Mouse (Mus musculus) intestine, postnatal 0 days (tissue): ENCODE measurements around the gene Gm49450. TPM values are rescaled to one million over a fixed set of nuclear protein-coding genes. Genes with fewer than 3 reads are reported as not detected.

Source experiments
- ATAC-seq: fragments of 200-750 bp; cut with Nextera tagmentation; 2 replicates; pipeline ENCODE4 v1.8.0; 2017; ENCODE audit warnings: mild to moderate bottlenecking, moderate TSS enrichment, moderate library complexity
- H3K27ac ChIP-seq: fragments of 300-500 bp; sonication (generic); 2 replicates; pipeline ENCODE4 v1.5.1; 2014; ENCODE audit warnings: mild to moderate bottlenecking, low read depth, low read length, moderate library complexity
- H3K27me3 ChIP-seq: fragments of 300-500 bp; sonication (generic); replicated peaks from 2 replicates; pipeline ENCODE4 v1.6.1; 2014; ENCODE audit warnings: low read length, mixed read lengths; ENCODE audit not compliant: control insufficient read depth, insufficient read depth
- H3K36me3 ChIP-seq: fragments of 300-500 bp; sonication (generic); 2 replicates; pipeline ENCODE4 v1.6.1; 2014; ENCODE audit warnings: mild to moderate bottlenecking, moderate library complexity; ENCODE audit not compliant: control insufficient read depth, insufficient read depth
- H3K4me1 ChIP-seq: fragments of 300-500 bp; sonication (generic); replicated peaks from 2 replicates; pipeline ENCODE4 v1.6.1; 2014; ENCODE audit warnings: antibody characterized with exemption, low read length, mixed read lengths; ENCODE audit not compliant: control insufficient read depth, insufficient read depth
- H3K4me2 ChIP-seq: fragments of 300-500 bp; sonication (generic); replicated peaks from 2 replicates; pipeline ENCODE4 v1.6.1; 2014; ENCODE audit warnings: low read depth, mild to moderate bottlenecking, moderate library complexity
- H3K4me3 ChIP-seq: fragments of 300-500 bp; sonication (generic); 2 replicates; pipeline ENCODE4 v1.5.1; 2014; ENCODE audit warnings: low read depth, low read length
- H3K9ac ChIP-seq: fragments of 300-500 bp; sonication (generic); 2 replicates; pipeline ENCODE4 v1.6.1; 2014; ENCODE audit warnings: mild to moderate bottlenecking, low read depth, low read length
- H3K9me3 ChIP-seq: fragments of 300-500 bp; sonication (generic); 2 replicates; pipeline ENCODE4 v1.6.1; 2016; ENCODE audit warnings: mixed run types; ENCODE audit not compliant: control insufficient read depth
- CTCF ChIP-seq: sonication (generic); IDR thresholded peaks from 2 replicates; pipeline ENCODE4 v1.5.1; 2016; ENCODE audit warnings: low read depth, mild to moderate bottlenecking, control low read depth, antibody characterized with exemption, moderate library complexity
- WGBS: fragments of 180-500 bp; shearing (Covaris S2); extraction: QIAGEN DNeasy Blood & Tissue Kit; methylation state at CpG from one replicate; pipeline ENCODE4 v1.1.7; 2014; 5-methylcytosine and 5-hydroxymethylcytosine counted together
- polyA plus RNA-seq: library from polyadenylated mRNA; unstranded; fragments of >200 nt; fragmentation: Nextera tagmentation; extraction: Ambion mirVana; gene quantifications from 2 replicates; pipeline ENCODE4 v1.2.1, GENCODE M21; 2015

Gene Gm49450
- polyA plus RNA-seq, 1 experiment from 2014 or later = not detected

DNA sequence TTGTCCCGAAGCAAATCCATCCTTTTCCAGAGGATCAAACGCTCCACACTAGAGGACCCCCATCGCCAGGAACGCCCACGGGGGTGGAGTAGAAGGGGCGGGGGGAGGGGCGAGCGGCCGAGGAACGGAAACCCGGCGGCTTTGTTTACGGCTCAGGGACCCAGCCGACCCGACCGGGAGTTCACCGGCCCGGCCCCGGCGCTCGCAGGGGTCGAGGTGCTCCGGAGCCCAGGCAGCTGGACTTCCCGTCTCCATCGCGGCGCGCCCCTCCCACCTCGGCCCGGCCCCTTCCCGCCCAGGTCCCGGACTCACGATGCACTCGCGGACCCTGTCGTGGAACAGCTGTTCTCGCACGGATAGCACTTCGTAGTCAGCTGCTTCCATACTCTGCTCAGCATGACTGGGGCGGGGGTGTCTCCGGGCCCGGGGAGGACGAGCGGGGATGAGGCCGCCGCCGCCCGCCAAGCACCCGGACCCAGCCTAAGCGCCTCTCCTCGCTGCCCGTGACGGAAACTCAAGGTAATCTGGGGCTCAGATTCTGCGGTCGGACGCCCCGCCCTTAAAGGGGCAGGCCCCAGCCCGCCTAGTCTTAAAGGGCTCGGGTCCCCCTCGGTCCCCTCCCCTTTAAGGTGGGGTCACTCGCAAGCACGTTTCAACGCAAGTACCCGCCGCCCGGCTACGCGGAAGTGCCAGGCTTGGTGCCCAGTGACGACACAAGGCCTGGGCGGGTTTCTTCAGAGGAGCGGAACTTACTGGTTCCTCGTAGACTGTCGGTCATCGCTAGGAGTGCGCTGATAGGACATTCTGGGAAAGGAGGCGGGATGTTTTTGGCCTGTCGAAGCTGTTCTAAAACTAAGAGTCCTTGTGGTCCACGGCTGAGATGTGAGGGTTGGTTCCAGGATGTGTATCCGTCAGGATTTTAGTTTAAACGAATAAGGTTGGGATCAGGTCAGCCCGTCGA is 35.5 kb downstream of the Gm49450 start, which contains the start of gene Lmbr1l:
Gene Lmbr1l (minus strand): TSS at position 694 of the 961 bp plus-strand sequence.
- ATAC-seq = peak; percentile 98
- H3K4me1 ChIP-seq = 0 out of 2 replicates have a peak, but pooled peaks cover 2% of the 10 kb centered on the region
- TF ChIP-seq CTCF = no peak
- peak within 1 kb of the TSS; percentile 89 for H3K4me3 ChIP-seq
- H3K27ac ChIP-seq = peak within 1 kb of the TSS; percentile 93
- peaks cover 11% of the 10 kb centered on the region for H3K36me3 ChIP-seq
- H3K27me3 ChIP-seq = no peaks in the 10 kb centered on the region
- peak within 1 kb of the TSS; percentile 82 for H3K4me2 ChIP-seq
- under 1% methylated on average over 82 of the region's 82 CpGs for WGBS
- peak within 1 kb of the TSS; percentile 87 for H3K9ac ChIP-seq
- H3K9me3 ChIP-seq = no peaks in the 10 kb centered on the region

- 0% methylated on average over 14 of the region's 14 CpGs for WGBS
- Histone ChIP-seq H3K27me3 (no peaks in the 10 kb centered on the region), H3K4me2 (peak overlapping the region; percentile 82), H3K4me3 (peak overlapping the region; percentile 89), H3K36me3 (peaks cover 18% of the 10 kb centered on the region), H3K27ac (peak overlapping the region; percentile 93), H3K9ac (peak overlapping the region; percentile 87), H3K9me3 (no peaks in the 10 kb centered on the region), H3K4me1 (0 out of 2 replicates have a peak, but pooled peaks cover 2% of the 10 kb centered on the region)
- TF ChIP-seq CTCF = no peak
- ATAC-seq = no peak
These were observed 36.3 kb downstream of the Gm49450 start for GRCm38 (mm10) chr15:98917091-98917490.

DNA sequence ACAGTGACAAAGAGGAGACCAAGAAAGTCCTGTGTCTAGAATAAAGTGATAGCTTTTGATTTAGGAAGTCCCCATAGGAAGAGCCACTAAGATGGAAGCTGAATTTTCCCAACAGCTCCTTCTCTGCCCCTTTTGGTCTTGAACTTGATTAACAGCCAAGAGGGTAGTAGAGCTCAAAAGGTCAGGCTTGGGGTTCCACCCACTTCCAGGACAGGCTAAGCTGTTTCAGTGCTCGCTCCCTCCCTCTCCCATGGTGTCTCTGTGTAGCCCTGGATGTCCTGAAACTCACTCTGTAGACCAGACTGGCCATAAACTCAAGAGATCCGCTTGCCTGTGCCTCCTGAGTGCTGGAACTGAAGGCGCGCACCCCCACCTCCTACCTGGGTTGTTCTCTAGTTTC is 37.3 kb downstream of the Gm49450 start:
- H3K27me3 ChIP-seq = no peaks in the 10 kb centered on the region
- TF ChIP-seq CTCF = no peak
- ATAC-seq = no peak
- H3K4me2 ChIP-seq = peak overlapping the region; percentile 82
- H3K4me3 ChIP-seq = no peak overlapping the region
- 83% methylated on average over 4 of the region's 4 CpGs for WGBS
- no peak overlapping the region for H3K9ac ChIP-seq
- H3K9me3 ChIP-seq = no peaks in the 10 kb centered on the region
- H3K27ac ChIP-seq = no peak overlapping the region
- peaks cover 29% of the 10 kb centered on the region for H3K36me3 ChIP-seq
- 0 out of 2 replicates have a peak, but pooled peaks cover 2% of the 10 kb centered on the region for H3K4me1 ChIP-seq

DNA sequence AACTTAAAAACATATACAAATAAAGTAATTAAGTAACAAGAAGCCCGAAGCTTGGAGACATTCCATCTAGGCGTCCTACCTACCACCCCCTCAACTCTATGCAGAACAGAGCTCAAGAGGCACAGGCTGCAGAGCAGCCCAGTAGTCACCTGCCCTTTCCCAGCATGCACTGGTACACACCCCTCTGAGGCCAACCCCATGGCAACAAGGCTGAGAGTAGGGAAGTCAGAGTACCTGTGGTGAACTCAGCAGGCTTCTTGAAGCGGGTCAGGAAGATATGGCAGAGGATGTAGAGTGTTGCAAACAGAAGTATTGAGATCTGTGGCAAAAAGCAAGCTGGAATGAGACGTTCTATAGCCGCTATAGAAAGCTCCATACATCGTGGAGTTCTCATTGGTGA is 38.4 kb downstream of the Gm49450 start:
- 0 out of 2 replicates have a peak, but pooled peaks cover 2% of the 10 kb centered on the region for H3K4me1 ChIP-seq
- no peak overlapping the region for H3K4me3 ChIP-seq
- 88% methylated on average over 6 of the region's 6 CpGs for WGBS
- peaks cover 40% of the 10 kb centered on the region for H3K36me3 ChIP-seq
- no peak overlapping the region for H3K27ac ChIP-seq
- H3K9ac ChIP-seq = no peak overlapping the region
- H3K4me2 ChIP-seq = no peak overlapping the region
- H3K27me3 ChIP-seq = no peaks in the 10 kb centered on the region
- no peak for ATAC-seq
- TF ChIP-seq CTCF = no peak
- H3K9me3 ChIP-seq = no peaks in the 10 kb centered on the region

DNA sequence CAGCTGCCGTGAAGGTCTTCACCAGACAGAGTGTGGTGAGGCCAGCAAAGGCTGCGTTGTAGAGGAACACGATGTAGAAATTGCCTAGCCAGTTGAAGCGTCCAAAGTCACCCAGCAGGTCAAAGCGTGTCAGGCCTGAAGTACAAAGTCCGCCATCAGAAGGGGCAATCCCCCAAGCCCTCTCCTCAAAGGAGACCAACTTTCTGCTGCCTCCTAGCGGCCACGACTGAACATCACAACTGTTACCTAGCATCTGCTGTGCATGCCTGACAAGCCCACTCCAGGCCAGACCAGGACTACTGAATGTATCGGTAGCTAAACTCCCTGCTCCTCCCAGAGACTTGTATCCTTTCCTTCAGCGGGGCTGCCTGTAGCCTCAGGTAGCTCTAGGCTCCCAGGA is 48.7 kb downstream of the Gm49450 start:
- ATAC-seq = no peak
- WGBS = 32% methylated on average over 10 of the region's 10 CpGs
- H3K4me3 ChIP-seq = no peak overlapping the region
- no peaks in the 10 kb centered on the region for H3K9me3 ChIP-seq
- TF ChIP-seq CTCF = peak; percentile 78
- no peak overlapping the region for H3K4me2 ChIP-seq
- H3K9ac ChIP-seq = no peak overlapping the region
- peaks cover 8% of the 10 kb centered on the region; the same call in 1 of the 2 replicates for H3K27me3 ChIP-seq
- peaks cover 50% of the 10 kb centered on the region for H3K36me3 ChIP-seq
- no peak overlapping the region for H3K27ac ChIP-seq
- H3K4me1 ChIP-seq = no peaks in the 10 kb centered on the region

DNA sequence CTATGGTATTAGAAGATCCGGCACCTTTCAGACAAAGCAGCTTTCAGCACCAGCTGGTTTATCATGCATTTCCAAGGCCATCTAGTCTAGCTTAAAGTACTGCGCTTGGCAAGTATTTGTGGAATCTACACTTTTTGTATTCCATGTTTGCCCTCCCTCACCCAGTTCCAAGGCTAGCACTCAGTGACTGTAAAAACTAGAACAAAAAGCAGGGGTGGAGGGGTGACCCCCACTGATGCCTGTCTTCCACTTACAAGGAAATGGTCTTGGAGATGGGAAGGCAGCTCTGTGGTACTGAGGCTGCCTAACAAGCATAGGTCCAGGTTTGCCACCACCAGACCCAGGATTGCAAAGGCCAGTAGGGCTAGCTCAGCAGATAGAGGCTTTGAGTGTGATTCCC is 50.8 kb downstream of the Gm49450 start:
- H3K36me3 ChIP-seq = peaks cover 29% of the 10 kb centered on the region
- peaks cover 3% of the 10 kb centered on the region; the same call in 1 of the 2 replicates for H3K4me1 ChIP-seq
- no peak overlapping the region for H3K27ac ChIP-seq
- ATAC-seq = no peak
- H3K4me2 ChIP-seq = no peak overlapping the region
- peaks cover 27% of the 10 kb centered on the region for H3K27me3 ChIP-seq
- TF ChIP-seq CTCF = no peak
- H3K9ac ChIP-seq = no peak overlapping the region
- 86% methylated on average over 2 of the region's 2 CpGs for WGBS
- no peak overlapping the region for H3K4me3 ChIP-seq
- no peaks in the 10 kb centered on the region for H3K9me3 ChIP-seq
